Mouse (Mus musculus) ZHBTc4 (cell line): Measurements from ENCODE around the gene Nedd4.
A peak's percentile ranks its signal among the peaks of the same experiment; 100 is the strongest.

ENCODE experiments used
- DNase-seq: peaks from one replicate; pipeline ENCODE4 v3.0.0-alpha.2; 2011; ENCODE audit warnings: low read depth, low spot score

Gene Nedd4

GRCm38 (mm10) chr9:72661895-72662661 lies at the start of gene Nedd4:
Gene Nedd4 (plus strand): TSS chr9:72662346.
- peak; percentile 94 for DNase-seq

- no peak for DNase-seq
Measured at GRCm38 (mm10) chr9:72613884-72614283, 48.3 kb upstream of the Nedd4 start.

- no peak for DNase-seq
Measured at GRCm38 (mm10) chr9:72614786-72615480, 47.2 kb upstream of the Nedd4 start.

GRCm38 (mm10) chr9:72618037-72618436 lies 44.1 kb upstream of the Nedd4 start:
- DNase-seq = no peak

- no peak for DNase-seq
Measured at GRCm38 (mm10) chr9:72623605-72624004, 38.5 kb upstream of the Nedd4 start.

GRCm38 (mm10) chr9:72627598-72627997 lies 34.5 kb upstream of the Nedd4 start:
- DNase-seq = no peak

GRCm38 (mm10) chr9:72628591-72628990 lies 33.6 kb upstream of the Nedd4 start:
- DNase-seq = peak; percentile 42

- DNase-seq = no peak
Measured at GRCm38 (mm10) chr9:72632198-72632597, 29.9 kb upstream of the Nedd4 start.

GRCm38 (mm10) chr9:72635134-72635533 lies 27.0 kb upstream of the Nedd4 start:
- DNase-seq = peak; percentile 51

GRCm38 (mm10) chr9:72636547-72636946 lies 25.6 kb upstream of the Nedd4 start:
- DNase-seq = no peak

GRCm38 (mm10) chr9:72637243-72637642 lies 24.9 kb upstream of the Nedd4 start:
- DNase-seq = no peak

GRCm38 (mm10) chr9:72638951-72639842 lies 22.9 kb upstream of the Nedd4 start:
- peak; percentile 92 for DNase-seq

GRCm38 (mm10) chr9:72639843-72640621 lies 22.1 kb upstream of the Nedd4 start:
- peak; percentile 94 for DNase-seq

GRCm38 (mm10) chr9:72640642-72641041 lies 21.5 kb upstream of the Nedd4 start:
- no peak for DNase-seq

GRCm38 (mm10) chr9:72641093-72641680 lies 21.0 kb upstream of the Nedd4 start:
- DNase-seq = no peak

- DNase-seq = peak; percentile 45
Measured at GRCm38 (mm10) chr9:72642756-72643447, 19.2 kb upstream of the Nedd4 start.

GRCm38 (mm10) chr9:72643651-72644417 lies 18.3 kb upstream of the Nedd4 start:
- DNase-seq = no peak

- no peak for DNase-seq
Measured at GRCm38 (mm10) chr9:72644418-72645110, 17.6 kb upstream of the Nedd4 start.

GRCm38 (mm10) chr9:72649781-72650180 lies 12.4 kb upstream of the Nedd4 start:
- DNase-seq = no peak
